Mouse (Mus musculus) erythroblast, embryonic 14.5 days (primary cell): ENCODE measurements around the gene Gimap9.

Experiments
- GATA1 ChIP-seq: IDR thresholded peaks from 2 replicates; pipeline ENCODE4 v1.6.1; 2012; ENCODE audit warnings: low read length, inconsistent platforms, mixed read lengths
- TAL1 ChIP-seq: IDR thresholded peaks from 3 replicates; pipeline ENCODE4 v1.6.1; 2012; ENCODE audit warnings: low read length, inconsistent platforms, mixed read lengths

- TF ChIP-seq TAL1 (no peak), GATA1 (no peak)
Measured at GRCm38 (mm10) chr6:48687077-48687476, 11.1 kb downstream of the Gimap9 start.
